Mouse (Mus musculus) liver, postnatal 0 days (tissue): ENCODE data around the gene Dph6. TPM values are rescaled to one million over a fixed set of nuclear protein-coding genes. Genes with fewer than 3 reads are reported as not detected.

Experiments used
- ATAC-seq: fragments of 200-750 bp; cut with Nextera tagmentation; 2 replicates; pipeline ENCODE4 v1.8.0; 2017; ENCODE audit warnings: mild to moderate bottlenecking, moderate library complexity
- DNase-seq: peaks from one replicate; pipeline ENCODE4 v3.0.0-alpha.2; 2016
- H3K27ac ChIP-seq: fragments of 300-500 bp; sonication (generic); 2 replicates; pipeline ENCODE4 v1.5.1; 2014; ENCODE audit warnings: antibody characterized with exemption, moderate library complexity, mild to moderate bottlenecking, low read depth
- H3K27me3 ChIP-seq: fragments of 300-500 bp; sonication (generic); 2 replicates; pipeline ENCODE4 v1.6.1; 2014; ENCODE audit warnings: low read length, control low read depth, mixed read lengths; ENCODE audit not compliant: insufficient read depth
- H3K36me3 ChIP-seq: fragments of 300-500 bp; sonication (generic); replicated peaks from 2 replicates; pipeline ENCODE4 v1.6.1; 2014; ENCODE audit warnings: mild to moderate bottlenecking, control low read depth, low read length, moderate library complexity, mixed read lengths; ENCODE audit not compliant: insufficient read depth
- H3K4me1 ChIP-seq: fragments of 300-500 bp; sonication (generic); 2 replicates; pipeline ENCODE4 v1.6.1; 2014; ENCODE audit warnings: antibody characterized with exemption, mild to moderate bottlenecking, control low read depth; ENCODE audit not compliant: insufficient read depth
- H3K4me2 ChIP-seq: fragments of 300-500 bp; sonication (generic); 2 replicates; pipeline ENCODE4 v1.6.1; 2014; ENCODE audit warnings: low read depth, mild to moderate bottlenecking, low read length, moderate library complexity, mixed read lengths
- H3K4me3 ChIP-seq: fragments of 300-500 bp; sonication (generic); 2 replicates; pipeline ENCODE4 v1.5.1; 2014; ENCODE audit warnings: low read depth, low read length
- H3K9ac ChIP-seq: fragments of 300-500 bp; sonication (generic); replicated peaks from 2 replicates; pipeline ENCODE4 v1.6.1; 2014; ENCODE audit warnings: mild to moderate bottlenecking, moderate library complexity
- H3K9me3 ChIP-seq: fragments of 300-500 bp; sonication (generic); 2 replicates; pipeline ENCODE4 v1.6.1; 2016; ENCODE audit warnings: mild to moderate bottlenecking, control low read depth, low read length, mixed read lengths
- CTCF ChIP-seq: sonication (generic); IDR thresholded peaks from 2 replicates; pipeline ENCODE4 v1.5.1; 2016; ENCODE audit warnings: antibody characterized with exemption, low read depth
- EP300 ChIP-seq: IDR thresholded peaks from 2 replicates; pipeline ENCODE4 v1.6.1; 2016; ENCODE audit warnings: antibody characterized with exemption, low read depth, mild to moderate bottlenecking
- WGBS: fragments of 180-500 bp; shearing (Covaris S2); extraction: QIAGEN DNeasy Blood & Tissue Kit; methylation state at CpG from one replicate; pipeline ENCODE4 v1.1.7; 2014; ENCODE audit not compliant: insufficient replicate concordance; 5-methylcytosine and 5-hydroxymethylcytosine counted together
- polyA plus RNA-seq: library from polyadenylated mRNA; unstranded; fragments of >200 nt; fragmentation: Nextera tagmentation; extraction: Ambion mirVana; gene quantifications from 2 replicates; pipeline ENCODE4 v1.2.1, GENCODE M21; 2015

The Dph6 gene
- polyA plus RNA-seq, 1 experiment from 2014 or later, result 5.7 TPM

DNA sequence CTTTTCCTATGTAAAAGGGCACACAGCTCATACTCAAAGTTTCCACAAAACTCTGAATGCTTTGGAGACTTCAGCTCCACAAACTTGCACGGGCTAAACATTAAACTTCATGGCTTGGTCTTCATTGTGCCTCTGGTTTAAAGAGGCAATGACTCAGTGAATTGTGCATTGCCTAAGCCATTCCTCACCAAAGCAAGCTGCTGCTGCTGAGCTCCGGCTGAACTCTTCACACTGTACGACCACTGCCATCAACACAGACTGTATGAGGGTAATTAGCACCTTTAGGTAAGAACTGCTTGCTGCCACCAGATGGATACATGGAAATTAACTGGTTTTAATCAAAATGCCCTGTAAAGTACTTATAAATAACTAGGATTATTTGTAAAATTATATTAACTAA is 134.9 kb downstream of the Dph6 start:
- H3K4me3 ChIP-seq, result no peak overlapping the region
- no peak for ATAC-seq
- TF ChIP-seq EP300 (no peak), CTCF (no peak)
- H3K36me3 ChIP-seq, result no peaks in the 10 kb centered on the region
- no peak overlapping the region for H3K4me2 ChIP-seq
- H3K27ac ChIP-seq, result no peak overlapping the region
- H3K27me3 ChIP-seq, result no peaks in the 10 kb centered on the region
- no peaks in the 10 kb centered on the region for H3K9me3 ChIP-seq
- no peaks in the 10 kb centered on the region for H3K4me1 ChIP-seq
- DNase-seq, result no peak
- no peak overlapping the region for H3K9ac ChIP-seq
- WGBS, result 81% methylated on average over 3 of the region's 3 CpGs

DNA sequence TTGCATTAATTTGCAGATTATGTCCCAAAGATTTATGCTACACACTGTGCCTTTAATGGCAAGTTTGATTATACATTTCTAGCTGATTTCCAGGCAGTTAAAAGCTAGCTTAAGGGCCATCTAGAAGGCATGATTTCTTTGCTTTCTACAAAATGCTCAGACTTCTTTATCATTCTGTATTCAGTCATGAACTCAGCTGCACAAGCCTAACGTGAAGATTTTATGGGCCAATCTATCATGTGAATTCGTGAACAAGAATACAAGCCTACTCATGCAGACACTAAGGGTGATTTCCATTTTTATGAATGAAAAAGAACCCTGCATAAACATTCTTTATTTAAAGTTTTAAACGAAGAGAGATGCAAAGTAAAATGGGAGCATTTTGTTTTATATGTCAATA is 162.4 kb downstream of the Dph6 start:
- H3K36me3 ChIP-seq, result no peaks in the 10 kb centered on the region
- 54% methylated on average over 3 of the region's 3 CpGs for WGBS
- DNase-seq (no peak), ATAC-seq (no peak)
- no peak overlapping the region for H3K4me2 ChIP-seq
- no peaks in the 10 kb centered on the region for H3K4me1 ChIP-seq
- TF ChIP-seq CTCF, result no peak
- no peak for TF ChIP-seq EP300
- no peak overlapping the region for H3K4me3 ChIP-seq
- no peaks in the 10 kb centered on the region for H3K27me3 ChIP-seq
- H3K27ac ChIP-seq, result no peak overlapping the region
- no peaks in the 10 kb centered on the region for H3K9me3 ChIP-seq
- H3K9ac ChIP-seq, result no peak overlapping the region

DNA sequence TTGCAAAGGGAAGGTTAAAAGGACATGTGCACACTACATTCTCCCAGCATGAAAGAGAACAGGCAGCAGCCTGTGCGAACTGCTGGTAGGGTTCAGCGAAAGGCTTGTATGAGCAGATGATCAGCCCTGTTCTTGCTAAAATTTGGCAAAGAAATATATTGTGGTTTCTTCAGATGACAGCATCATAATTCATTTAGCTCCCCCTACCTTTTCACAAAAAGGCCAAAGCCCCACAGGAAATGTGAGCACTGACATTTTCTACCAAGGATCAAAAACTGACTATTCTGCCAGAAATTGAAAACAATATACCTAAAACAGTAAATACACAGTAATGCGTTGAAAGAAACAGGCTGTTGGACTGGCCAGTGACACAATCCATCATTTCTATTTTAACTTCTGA is 162.9 kb downstream of the Dph6 start:
- no peak overlapping the region for H3K4me2 ChIP-seq
- H3K9me3 ChIP-seq, result no peaks in the 10 kb centered on the region
- H3K4me1 ChIP-seq, result no peaks in the 10 kb centered on the region
- no peaks in the 10 kb centered on the region for H3K27me3 ChIP-seq
- DNase-seq, result no peak
- H3K27ac ChIP-seq, result no peak overlapping the region
- TF ChIP-seq EP300 (no peak), CTCF (no peak)
- no peaks in the 10 kb centered on the region for H3K36me3 ChIP-seq
- H3K9ac ChIP-seq, result no peak overlapping the region
- WGBS, result 57% methylated on average over 3 of the region's 3 CpGs
- no peak for ATAC-seq
- no peak overlapping the region for H3K4me3 ChIP-seq

DNA sequence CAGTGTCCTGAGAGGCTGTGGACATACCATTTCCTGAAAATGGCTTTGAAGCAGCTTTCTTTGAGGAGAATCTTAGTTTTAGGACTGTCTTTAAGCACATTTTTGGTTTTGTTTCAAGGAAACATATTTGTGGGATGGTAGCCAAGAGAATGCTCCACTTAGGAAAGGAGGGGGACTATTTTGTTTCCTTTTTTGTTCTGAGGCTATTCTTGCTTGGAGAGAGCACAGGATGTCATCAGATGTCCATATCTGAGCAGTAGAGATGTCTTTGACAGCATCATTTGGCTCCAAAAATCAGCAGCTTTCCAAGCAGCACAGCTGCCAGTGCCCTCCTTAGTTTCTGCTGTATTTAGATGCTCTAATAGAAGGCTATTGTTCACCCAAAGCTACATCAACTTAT is 167.8 kb downstream of the Dph6 start:
- Histone ChIP-seq H3K4me2 (no peak overlapping the region), H3K9ac (no peak overlapping the region), H3K27me3 (no peaks in the 10 kb centered on the region), H3K27ac (no peak overlapping the region), H3K36me3 (no peaks in the 10 kb centered on the region), H3K4me3 (no peak overlapping the region), H3K9me3 (no peaks in the 10 kb centered on the region), H3K4me1 (no peaks in the 10 kb centered on the region)
- ATAC-seq (no peak), DNase-seq (no peak)
- TF ChIP-seq CTCF, result no peak
- TF ChIP-seq EP300, result no peak
